Mouse (Mus musculus) right cerebral cortex, postnatal 10 days (tissue): ENCODE results near the gene Ppp6r2.

Source experiments
- DNase-seq, 2 experiments: peaks; one replicate each; pipeline ENCODE4 v3.0.0; 2021; ENCODE audit warnings: low spot score in 2 of 2

Ppp6r2 gene

GRCm38 (mm10) chr15:89309962-89310498, 98.7 kb downstream of the Ppp6r2 start:
- peak; percentile 54 to 55 for DNase-seq

GRCm38 (mm10) chr15:89313359-89313758, 102.0 kb downstream of the Ppp6r2 start:
- no peak for DNase-seq

- no peak for DNase-seq
Measured at GRCm38 (mm10) chr15:89314107-89314506, 102.8 kb downstream of the Ppp6r2 start.

DNA sequence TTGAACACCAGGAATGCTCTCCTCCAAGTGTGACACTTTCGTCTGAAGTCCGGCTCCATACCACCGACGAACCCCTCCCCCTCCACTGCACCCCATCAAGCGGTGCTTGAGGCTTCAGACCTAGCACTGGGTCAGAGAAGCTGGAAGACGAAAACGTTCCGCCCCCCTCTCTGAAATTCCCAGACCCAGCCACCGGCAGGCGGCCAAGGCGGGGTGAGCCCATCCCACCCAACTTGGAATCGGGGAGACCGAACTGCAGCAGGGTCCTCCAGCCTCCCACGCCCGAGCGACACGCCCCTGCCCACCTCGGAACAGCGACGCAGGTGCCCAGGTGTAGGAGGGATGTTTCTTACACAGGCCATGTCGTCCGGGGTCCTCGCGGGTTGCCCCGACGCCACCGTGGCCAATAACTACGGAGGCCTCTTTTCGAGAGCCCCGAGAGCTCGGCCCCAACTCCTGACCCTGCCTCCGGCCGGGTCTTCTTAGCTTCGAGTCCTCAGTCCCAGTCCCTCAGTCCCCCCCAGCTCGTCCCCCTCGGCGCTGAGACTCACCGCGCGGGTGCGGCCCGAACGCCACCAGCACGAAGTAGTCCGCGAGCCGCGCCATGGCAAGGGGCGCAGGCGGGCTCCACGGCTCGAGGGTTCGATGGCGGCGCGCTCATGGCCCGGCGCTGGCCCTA, 103.3 kb downstream of the Ppp6r2 start:
- peak; percentile 57 to 60 for DNase-seq

DNA sequence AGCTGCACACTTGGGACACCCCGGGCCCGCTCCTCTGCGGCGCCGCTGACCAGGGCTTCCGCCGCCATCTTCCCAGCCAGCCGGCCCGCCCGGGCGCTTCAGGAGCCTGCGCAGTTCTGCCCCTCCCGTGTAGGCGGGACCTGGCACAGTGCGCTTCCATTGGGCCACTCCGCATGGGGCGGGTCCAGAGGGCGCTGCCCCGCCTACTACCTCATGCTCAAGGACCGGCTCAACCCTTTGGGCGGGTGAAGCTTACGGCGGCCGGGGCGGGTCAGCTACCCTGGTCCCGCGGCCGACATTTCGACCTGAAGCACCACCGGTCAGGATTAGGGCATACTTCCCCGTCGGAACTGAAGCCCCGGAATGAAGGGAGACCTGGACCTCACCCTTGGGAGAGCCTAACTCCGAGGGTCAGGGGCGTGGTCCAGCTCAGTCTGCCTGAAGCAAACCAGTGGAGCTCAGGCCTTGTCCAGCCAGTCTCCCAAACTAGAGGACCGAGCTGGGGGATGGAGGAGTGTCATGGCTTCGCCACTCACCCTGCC, 103.9 kb downstream of the Ppp6r2 start, which contains the start of gene Sbf1:
Gene Sbf1 (minus strand): TSS at position 122 of the 542 bp plus-strand sequence.
- peak; percentile 98 for DNase-seq

- peak in 1 of 2 experiments; percentile 23 for DNase-seq
Measured at GRCm38 (mm10) chr15:89316146-89316545, 104.8 kb downstream of the Ppp6r2 start.

DNA sequence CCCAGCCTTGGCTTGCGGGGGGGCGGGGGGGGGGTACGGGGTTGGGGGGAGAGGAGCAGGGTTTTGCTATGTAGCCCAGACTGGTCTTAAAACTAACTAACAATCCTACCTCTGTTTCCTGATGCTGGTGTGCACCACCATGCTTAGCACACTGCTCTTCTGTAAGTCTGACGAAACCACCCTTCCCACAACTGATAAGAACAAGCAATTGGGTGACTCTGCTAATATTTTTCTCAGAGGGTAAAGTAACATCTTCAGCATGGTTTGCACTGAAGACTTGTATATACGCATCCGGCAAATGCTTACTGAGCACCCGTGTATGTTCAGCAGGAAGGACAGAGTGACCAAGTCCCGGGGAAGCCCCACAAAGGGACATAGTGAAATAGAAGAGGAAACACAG, 109.9 kb downstream of the Ppp6r2 start:
- no peak for DNase-seq

DNA sequence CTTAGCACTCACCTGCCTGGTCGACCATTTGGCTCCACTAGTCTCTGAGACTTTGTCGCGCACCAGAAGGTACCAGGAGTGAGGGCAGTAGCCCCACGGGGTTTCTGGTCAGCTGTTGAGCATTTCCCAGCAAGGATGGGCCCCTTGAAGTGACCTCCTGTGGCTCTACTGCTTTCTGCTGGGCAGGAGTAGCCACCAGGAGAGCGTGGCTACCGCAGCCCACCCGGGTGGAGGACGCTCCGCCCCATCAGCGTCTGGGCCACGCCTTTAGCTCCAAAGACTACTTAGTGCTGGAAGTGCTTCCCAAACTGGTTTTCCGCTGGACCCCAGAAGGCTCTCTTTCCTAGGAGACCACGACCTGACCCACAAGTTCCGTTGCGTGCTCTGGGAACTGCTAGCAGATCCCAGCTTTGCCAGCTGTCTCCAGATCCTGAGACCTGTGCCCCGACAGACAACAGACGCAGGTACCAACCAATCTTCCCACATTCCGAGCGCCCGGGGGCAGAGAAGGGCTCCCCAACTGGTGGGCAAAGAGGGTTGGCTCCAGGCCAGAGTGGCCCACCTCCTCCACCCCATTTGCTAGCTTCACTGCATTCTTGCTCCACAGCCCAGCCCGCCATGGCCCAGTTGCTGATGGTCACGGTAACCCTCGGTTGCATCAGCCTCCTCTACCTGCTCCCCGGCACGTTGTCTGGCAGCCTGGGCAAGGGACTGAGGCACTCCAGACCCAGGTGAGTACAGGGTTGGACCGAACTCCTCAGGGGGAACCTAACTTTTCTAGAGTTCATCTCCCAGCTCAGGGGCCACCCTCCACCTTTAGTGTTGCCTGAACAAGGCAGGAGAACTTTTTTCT, 111.5 kb downstream of the Ppp6r2 start, which contains the start of gene Adm2:
Gene Adm2 (plus strand): TSS at position 51 of the 853 bp plus-strand sequence.
- DNase-seq = no peak

DNA sequence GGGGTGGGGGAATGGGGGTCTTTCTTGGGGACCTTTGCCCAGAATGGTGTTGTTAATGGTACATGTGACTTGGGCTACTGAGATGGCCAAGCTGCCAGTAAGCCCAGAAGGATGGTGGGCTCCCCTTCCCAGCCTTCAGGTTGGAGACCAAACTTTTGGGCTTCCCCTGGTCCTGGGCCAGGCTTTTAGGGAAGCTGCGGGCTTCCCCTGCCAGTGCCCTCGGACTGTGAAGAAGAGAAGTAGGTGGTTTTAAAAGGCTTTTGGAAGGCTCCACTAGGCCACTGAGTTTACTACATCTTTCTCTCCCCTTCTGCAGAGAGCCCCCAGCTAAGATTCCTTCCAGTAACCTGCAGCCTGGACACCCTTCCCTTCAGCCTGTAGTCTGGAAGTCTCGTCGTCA, 112.3 kb downstream of the Ppp6r2 start:
- no peak for DNase-seq

GRCm38 (mm10) chr15:89326441-89326840, 115.1 kb downstream of the Ppp6r2 start:
- no peak for DNase-seq

GRCm38 (mm10) chr15:89334271-89334670, 122.9 kb downstream of the Ppp6r2 start, which contains the start of gene Miox:
Gene Miox, plus strand, starts transcription at chr15:89334398.
- no peak for DNase-seq

DNA sequence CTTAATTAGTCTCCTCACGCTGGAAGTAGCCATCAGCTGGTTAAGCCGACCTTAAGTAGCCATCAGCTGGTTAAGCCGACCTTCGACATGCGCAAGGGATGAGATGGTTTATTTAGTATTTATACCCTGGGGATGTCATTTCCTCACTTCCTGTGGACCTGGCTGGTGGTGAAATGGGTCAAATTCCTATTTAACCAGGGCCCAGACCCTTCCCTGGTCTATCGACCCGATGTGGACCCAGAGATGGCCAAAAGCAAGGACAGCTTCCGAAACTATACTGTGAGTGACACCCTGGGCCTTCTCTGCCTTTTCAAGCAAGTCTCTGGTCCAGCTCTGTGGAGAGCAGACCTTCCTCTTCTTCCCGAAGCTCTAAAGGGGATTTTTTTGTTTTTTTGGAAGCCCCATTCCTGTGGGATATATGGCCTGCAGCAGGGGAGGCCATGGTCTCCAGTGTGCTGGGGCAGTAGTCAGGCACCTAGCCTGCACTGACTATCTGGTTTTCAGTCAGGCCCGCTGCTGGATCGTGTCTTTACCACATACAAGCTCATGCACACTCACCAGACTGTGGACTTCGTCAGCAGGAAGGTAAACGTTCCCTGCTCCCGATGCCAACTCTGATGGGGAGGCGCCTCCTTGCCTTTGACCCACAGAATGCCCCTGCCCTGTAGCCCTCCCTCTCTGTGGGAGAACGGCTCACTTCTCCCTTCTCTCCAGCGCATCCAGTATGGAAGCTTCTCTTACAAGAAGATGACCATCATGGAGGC, 123.6 kb downstream of the Ppp6r2 start:
- DNase-seq = no peak

DNA sequence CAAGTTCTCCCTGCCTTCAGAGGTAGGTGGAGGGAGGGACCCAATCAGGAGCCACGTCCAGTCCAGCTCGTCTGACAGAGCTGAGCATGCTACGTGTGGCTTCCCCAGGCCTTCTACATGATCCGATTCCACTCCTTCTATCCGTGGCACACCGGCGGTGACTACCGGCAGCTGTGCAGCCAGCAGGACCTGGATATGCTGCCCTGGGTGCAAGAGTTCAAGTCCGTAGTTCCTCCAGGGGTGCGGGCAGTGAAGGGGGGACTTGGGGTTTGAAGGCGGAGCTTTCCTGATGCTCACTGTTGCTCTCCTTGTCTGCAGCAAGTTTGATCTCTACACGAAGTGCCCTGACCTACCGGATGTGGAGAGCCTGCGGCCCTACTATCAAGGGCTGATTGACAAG, 125.1 kb downstream of the Ppp6r2 start:
- DNase-seq = no peak
